Mouse (Mus musculus): ENCODE results near the gene Tsen15.
"Not testable (repeated sequence)": the region's sequence is repeated elsewhere in the genome, so short reads cannot be mapped to it uniquely, and the experiment has no call there.

Gene Tsen15

GRCm38 (mm10) chr1:152385693-152386092, 795 bp downstream of the Tsen15 start:
- not testable (repeated sequence) for DNase-seq (ENCODE audit: low spot score in 2 of 2)

- DNase-seq (ENCODE audit: low spot score in 2 of 2) = no peak
These were observed 1.9 kb downstream of the Tsen15 start for GRCm38 (mm10) chr1:152384589-152384988.

- DNase-seq (ENCODE audit: low spot score in 2 of 2) = no peak
These were observed 8.2 kb downstream of the Tsen15 start for GRCm38 (mm10) chr1:152378311-152378710.

- DNase-seq (ENCODE audit: low spot score in 2 of 2) = peak; percentile 17 to 32
These were observed 17.3 kb downstream of the Tsen15 start for GRCm38 (mm10) chr1:152369139-152369538.

- no peak for DNase-seq (ENCODE audit: low spot score in 2 of 2)
These were observed 18.0 kb downstream of the Tsen15 start for GRCm38 (mm10) chr1:152368311-152369088.

DNA sequence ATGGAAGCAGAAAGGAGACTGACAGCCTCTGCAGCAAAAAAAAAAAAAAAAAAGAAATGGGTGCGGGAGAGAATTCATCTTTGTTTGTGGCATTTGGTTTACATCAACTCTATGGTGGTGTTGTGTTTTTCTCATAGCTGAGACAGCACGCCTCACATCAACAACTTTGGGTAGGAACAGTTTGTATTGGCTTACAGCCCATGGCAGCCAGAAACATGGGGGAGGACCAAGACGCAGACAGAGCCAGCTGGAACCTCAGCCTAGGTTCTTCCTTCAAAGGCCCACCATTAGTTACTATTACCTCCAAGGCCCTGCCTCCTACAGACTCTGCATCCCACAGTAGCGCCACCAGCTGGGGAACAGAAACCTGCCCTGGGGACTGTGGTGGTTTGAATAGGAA, 29.8 kb downstream of the Tsen15 start:
- no peak for DNase-seq (ENCODE audit: low spot score in 2 of 2)

GRCm38 (mm10) chr1:152347946-152348345, 38.5 kb downstream of the Tsen15 start:
- no peak for DNase-seq (ENCODE audit: low spot score in 2 of 2)

DNA sequence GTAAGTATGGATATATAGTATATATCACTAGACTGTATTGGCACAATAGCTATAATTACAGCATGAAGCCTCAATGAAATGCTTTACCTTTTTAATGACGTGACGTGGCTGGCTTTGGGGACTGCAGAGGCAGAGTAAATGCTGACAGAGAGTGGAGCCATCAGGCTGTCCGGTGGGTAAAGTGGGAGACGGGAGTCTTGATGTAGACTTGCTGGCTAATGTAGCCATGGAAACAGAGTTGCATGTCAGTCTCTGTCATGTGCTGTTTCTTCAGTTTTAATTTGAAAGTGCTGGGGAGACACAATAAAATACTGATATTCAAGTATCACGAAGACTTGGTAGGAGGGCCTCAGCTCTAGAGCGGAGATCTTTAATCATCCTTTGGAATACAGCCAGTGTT, 62.5 kb downstream of the Tsen15 start:
- no peak for DNase-seq (ENCODE audit: low spot score in 2 of 2)
